Mouse (Mus musculus) liver, embryonic 12.5 days (tissue): ENCODE results near the gene Hnf1b. TPM values are rescaled to one million over a fixed set of nuclear protein-coding genes. Genes with fewer than 3 reads are reported as not detected.

ENCODE experiments used
- ATAC-seq: fragments of 200-750 bp; cut with Nextera tagmentation; 2 replicates; pipeline ENCODE4 v1.8.0; 2017; ENCODE audit warnings: moderate number of reproducible peaks, mild to moderate bottlenecking, moderate library complexity
- H3K27ac ChIP-seq: fragments of 300-500 bp; sonication (generic); 2 replicates; pipeline ENCODE4 v1.5.1; 2016; ENCODE audit warnings: mild to moderate bottlenecking
- H3K27me3 ChIP-seq: fragments of 300-500 bp; sonication (generic); replicated peaks from 2 replicates; pipeline ENCODE4 v1.6.1; 2016; ENCODE audit warnings: mild to moderate bottlenecking, moderate library complexity
- H3K36me3 ChIP-seq: fragments of 300-500 bp; sonication (generic); 2 replicates; pipeline ENCODE4 v1.6.1; 2016; ENCODE audit warnings: mild to moderate bottlenecking, moderate library complexity
- H3K4me1 ChIP-seq: fragments of 300-500 bp; sonication (generic); 2 replicates; pipeline ENCODE4 v1.6.1; 2016
- H3K4me2 ChIP-seq: fragments of 300-500 bp; sonication (generic); 2 replicates; pipeline ENCODE4 v1.6.1; 2016; ENCODE audit warnings: mild to moderate bottlenecking, moderate library complexity
- H3K4me3 ChIP-seq: fragments of 300-500 bp; sonication (generic); 2 replicates; pipeline ENCODE4 v1.5.1; 2016; ENCODE audit warnings: mild to moderate bottlenecking, moderate library complexity
- H3K9ac ChIP-seq: fragments of 300-500 bp; sonication (generic); 2 replicates; pipeline ENCODE4 v1.6.1; 2016; ENCODE audit warnings: mild to moderate bottlenecking, moderate library complexity
- H3K9me3 ChIP-seq: fragments of 300-500 bp; sonication (generic); replicated peaks from 2 replicates; pipeline ENCODE4 v1.6.1; 2016; ENCODE audit warnings: mild to moderate bottlenecking, moderate library complexity
- WGBS: fragments of 180-500 bp; shearing (Covaris S2); methylation state at CpG from one replicate; pipeline ENCODE4 v1.1.7; 2016; ENCODE audit not compliant: insufficient replicate concordance; 5-methylcytosine and 5-hydroxymethylcytosine counted together
- polyA plus RNA-seq: library from polyadenylated mRNA; unstranded; fragments of >200 nt; fragmentation: Nextera tagmentation; extraction: Ambion mirVana; gene quantifications from 2 replicates; pipeline ENCODE4 v1.2.1, GENCODE M21; 2016

Gene Hnf1b
- polyA plus RNA-seq, 1 experiment from 2014 or later = 2.2 TPM

GRCm38 (mm10) chr11:83854707-83855106 is 4.8 kb downstream of the Hnf1b start:
- no peak overlapping the region for H3K9ac ChIP-seq

DNA sequence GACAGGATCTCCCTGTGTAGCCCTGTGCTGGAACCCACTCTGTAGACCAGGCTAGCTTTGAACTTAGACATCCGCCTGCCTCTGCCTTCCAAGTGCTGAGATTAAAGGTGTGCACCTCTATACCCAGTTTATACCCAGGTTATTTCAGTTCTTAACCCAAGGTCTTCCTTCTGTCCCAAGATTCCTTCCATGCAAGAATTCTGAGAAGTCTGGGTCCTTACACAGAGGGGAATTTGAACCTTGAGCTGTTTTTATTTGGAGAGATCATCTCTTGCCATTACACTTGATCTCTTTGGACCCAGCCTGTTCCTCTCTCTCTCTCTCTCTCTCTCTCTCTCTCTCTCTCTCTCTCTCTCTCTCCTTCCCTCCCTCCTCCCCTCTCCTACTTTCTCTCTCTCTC is 7.4 kb downstream of the Hnf1b start:
- Histone ChIP-seq H3K27ac (no peak overlapping the region), H3K36me3 (no peaks in the 10 kb centered on the region), H3K9ac (no peak overlapping the region), H3K4me3 (no peak overlapping the region), H3K27me3 (peaks cover 63% of the 10 kb centered on the region), H3K9me3 (no peaks in the 10 kb centered on the region), H3K4me2 (no peak overlapping the region), H3K4me1 (no peaks in the 10 kb centered on the region)
- no peak for ATAC-seq
- 62% methylated on average over 1 of the region's 1 CpGs for WGBS

More at GRCm38 (mm10) chr11:83854707-83855106, 4.8 kb downstream of the Hnf1b start:
- no peak overlapping the region for H3K27ac ChIP-seq
- H3K4me3 ChIP-seq = no peak overlapping the region
- H3K4me1 ChIP-seq = no peaks in the 10 kb centered on the region
- no peaks in the 10 kb centered on the region for H3K9me3 ChIP-seq
- peaks cover 88% of the 10 kb centered on the region for H3K27me3 ChIP-seq
- no peak overlapping the region for H3K4me2 ChIP-seq
- ATAC-seq = no peak
- 18% methylated on average over 2 of the region's 2 CpGs for WGBS
- no peaks in the 10 kb centered on the region for H3K36me3 ChIP-seq

DNA sequence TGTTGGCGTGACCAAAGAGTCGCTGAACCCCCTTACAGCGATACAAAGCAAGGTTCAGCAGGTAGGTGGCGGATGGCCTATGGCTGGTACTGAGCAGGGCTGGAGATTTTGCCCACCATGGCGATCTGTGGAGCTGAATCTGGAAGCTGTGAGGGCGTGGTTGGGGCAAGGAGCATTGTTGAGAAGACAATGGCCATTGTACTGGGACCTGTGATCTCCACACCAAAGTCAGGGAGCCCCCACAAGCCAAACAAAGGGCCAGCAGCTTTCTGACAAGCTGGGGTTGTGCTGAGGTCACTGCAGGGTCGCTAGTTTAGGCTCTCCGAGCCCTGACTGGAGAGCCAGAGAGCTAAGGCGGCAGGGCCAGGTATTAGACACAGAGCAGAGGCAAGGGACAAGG is 15.4 kb downstream of the Hnf1b start:
- H3K9ac ChIP-seq = no peak overlapping the region
- H3K9me3 ChIP-seq = no peaks in the 10 kb centered on the region
- H3K27me3 ChIP-seq = peaks cover 5% of the 10 kb centered on the region; the same call in 1 of the 2 replicates
- no peak overlapping the region for H3K4me3 ChIP-seq
- WGBS = 48% methylated on average over 9 of the region's 9 CpGs
- H3K36me3 ChIP-seq = no peaks in the 10 kb centered on the region
- H3K4me1 ChIP-seq = no peaks in the 10 kb centered on the region
- no peak for ATAC-seq
- no peak overlapping the region for H3K4me2 ChIP-seq
- no peak overlapping the region for H3K27ac ChIP-seq

DNA sequence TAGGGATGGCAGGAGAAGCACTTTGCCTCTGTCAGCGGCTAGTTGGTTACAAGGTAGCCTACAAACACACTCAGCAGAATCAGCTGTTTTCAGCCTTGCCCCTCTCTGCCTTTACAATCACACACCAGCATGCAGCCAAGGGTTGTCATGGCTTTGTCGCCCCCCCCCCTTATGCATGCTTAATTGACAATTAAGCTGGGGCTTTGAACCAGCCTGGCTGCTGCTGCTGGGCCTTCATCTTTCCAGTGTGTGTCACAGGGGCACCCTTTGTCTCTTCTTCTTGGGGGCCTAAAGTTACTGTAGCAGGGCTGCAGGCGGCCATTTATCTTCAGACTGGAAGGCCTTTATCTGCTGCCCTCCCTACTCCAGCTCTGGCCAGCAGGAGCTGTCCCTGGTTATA is 17.7 kb downstream of the Hnf1b start:
- ATAC-seq = no peak
- 45% methylated on average over 3 of the region's 3 CpGs for WGBS

GRCm38 (mm10) chr11:83869147-83869546 is 19.3 kb downstream of the Hnf1b start:
- WGBS = 23% methylated on average over 1 of the region's 1 CpGs

More for the DNA sequence above, 17.7 kb downstream of the Hnf1b start:
- Histone ChIP-seq H3K4me1 (no peaks in the 10 kb centered on the region), H3K4me3 (no peak overlapping the region), H3K9ac (no peak overlapping the region), H3K27ac (no peak overlapping the region), H3K27me3 (peaks cover 5% of the 10 kb centered on the region; the same call in 1 of the 2 replicates), H3K36me3 (no peaks in the 10 kb centered on the region), H3K9me3 (no peaks in the 10 kb centered on the region), H3K4me2 (no peak overlapping the region)

GRCm38 (mm10) chr11:83869686-83870085 is 19.8 kb downstream of the Hnf1b start:
- Histone ChIP-seq H3K4me3 (no peak overlapping the region), H3K27me3 (no peaks in the 10 kb centered on the region), H3K27ac (no peak overlapping the region), H3K4me1 (no peaks in the 10 kb centered on the region), H3K9ac (no peak overlapping the region), H3K9me3 (no peaks in the 10 kb centered on the region), H3K4me2 (no peak overlapping the region), H3K36me3 (no peaks in the 10 kb centered on the region)
- ATAC-seq = no peak
- 45% methylated on average over 3 of the region's 3 CpGs for WGBS

More at GRCm38 (mm10) chr11:83869147-83869546, 19.3 kb downstream of the Hnf1b start:
- H3K4me1 ChIP-seq = no peaks in the 10 kb centered on the region
- no peaks in the 10 kb centered on the region for H3K36me3 ChIP-seq
- H3K9me3 ChIP-seq = no peaks in the 10 kb centered on the region
- no peak for ATAC-seq
- no peak overlapping the region for H3K9ac ChIP-seq
- no peaks in the 10 kb centered on the region for H3K27me3 ChIP-seq
- no peak overlapping the region for H3K4me3 ChIP-seq
- H3K4me2 ChIP-seq = no peak overlapping the region
- H3K27ac ChIP-seq = no peak overlapping the region

- Histone ChIP-seq H3K27me3 (no peaks in the 10 kb centered on the region), H3K9me3 (no peaks in the 10 kb centered on the region), H3K4me3 (no peak overlapping the region), H3K27ac (no peak overlapping the region), H3K4me1 (no peaks in the 10 kb centered on the region), H3K36me3 (no peaks in the 10 kb centered on the region), H3K9ac (no peak overlapping the region), H3K4me2 (no peak overlapping the region)
- 42% methylated on average over 9 of the region's 9 CpGs for WGBS
- ATAC-seq = no peak
These were observed 22.1 kb downstream of the Hnf1b start for GRCm38 (mm10) chr11:83871780-83872554.

GRCm38 (mm10) chr11:83873509-83873908 is 23.6 kb downstream of the Hnf1b start:
- H3K36me3 ChIP-seq = no peaks in the 10 kb centered on the region
- 73% methylated on average over 9 of the region's 9 CpGs for WGBS
- ATAC-seq = no peak
- peaks cover 6% of the 10 kb centered on the region; the same call in 1 of the 2 replicates for H3K4me1 ChIP-seq
- H3K4me2 ChIP-seq = no peak overlapping the region
- no peaks in the 10 kb centered on the region for H3K27me3 ChIP-seq
- no peak overlapping the region for H3K9ac ChIP-seq
- H3K27ac ChIP-seq = no peak overlapping the region
- H3K9me3 ChIP-seq = no peaks in the 10 kb centered on the region
- H3K4me3 ChIP-seq = no peak overlapping the region

DNA sequence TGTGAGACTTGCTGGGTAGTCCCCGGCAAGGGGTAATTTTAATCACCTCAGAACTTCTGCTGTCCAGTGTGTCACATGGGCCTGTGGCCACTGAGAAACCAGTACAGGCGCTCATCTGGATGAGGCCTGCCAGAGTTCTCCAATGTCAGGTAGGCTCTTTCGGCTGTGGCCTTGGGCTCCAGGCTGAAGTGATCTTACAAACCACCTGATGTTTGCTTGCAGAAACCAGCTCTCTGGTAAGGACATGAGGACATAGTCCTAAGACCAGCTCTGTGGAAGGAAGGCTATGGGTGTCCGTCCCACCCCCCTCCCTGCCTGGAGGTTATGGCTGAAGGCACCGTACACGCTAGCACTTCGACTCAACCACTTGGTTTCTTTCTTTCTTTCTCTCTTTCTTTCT is 26.8 kb downstream of the Hnf1b start:
- H3K9me3 ChIP-seq = no peaks in the 10 kb centered on the region
- WGBS = 73% methylated on average over 7 of the region's 7 CpGs
- H3K9ac ChIP-seq = no peak overlapping the region
- H3K4me1 ChIP-seq = peaks cover 9% of the 10 kb centered on the region; the same call in 1 of the 2 replicates
- no peak for ATAC-seq
- H3K4me3 ChIP-seq = no peak overlapping the region
- H3K36me3 ChIP-seq = no peaks in the 10 kb centered on the region
- H3K27me3 ChIP-seq = no peaks in the 10 kb centered on the region
- no peak overlapping the region for H3K27ac ChIP-seq
- H3K4me2 ChIP-seq = no peak overlapping the region

GRCm38 (mm10) chr11:83877765-83878164 is 27.9 kb downstream of the Hnf1b start:
- peaks cover 11% of the 10 kb centered on the region; the same call in 1 of the 2 replicates for H3K4me1 ChIP-seq
- no peak for ATAC-seq
- H3K9ac ChIP-seq = no peak overlapping the region
- no peaks in the 10 kb centered on the region for H3K27me3 ChIP-seq
- 46% methylated on average over 8 of the region's 8 CpGs for WGBS
- H3K36me3 ChIP-seq = no peaks in the 10 kb centered on the region
- H3K9me3 ChIP-seq = no peaks in the 10 kb centered on the region
- no peak overlapping the region for H3K4me2 ChIP-seq
- no peak overlapping the region for H3K4me3 ChIP-seq
- no peak overlapping the region for H3K27ac ChIP-seq

- H3K27me3 ChIP-seq = no peaks in the 10 kb centered on the region
- no peak overlapping the region for H3K27ac ChIP-seq
- H3K9me3 ChIP-seq = no peaks in the 10 kb centered on the region
- H3K36me3 ChIP-seq = no peaks in the 10 kb centered on the region
- H3K4me2 ChIP-seq = no peak overlapping the region
- H3K9ac ChIP-seq = no peak overlapping the region
- peaks cover 11% of the 10 kb centered on the region; the same call in 1 of the 2 replicates for H3K4me1 ChIP-seq
- H3K4me3 ChIP-seq = no peak overlapping the region
- ATAC-seq = peak; percentile 18; the same call in 1 of the 2 replicates
- WGBS = 53% methylated on average over 4 of the region's 4 CpGs
These were observed 28.6 kb downstream of the Hnf1b start for GRCm38 (mm10) chr11:83878417-83878952.

DNA sequence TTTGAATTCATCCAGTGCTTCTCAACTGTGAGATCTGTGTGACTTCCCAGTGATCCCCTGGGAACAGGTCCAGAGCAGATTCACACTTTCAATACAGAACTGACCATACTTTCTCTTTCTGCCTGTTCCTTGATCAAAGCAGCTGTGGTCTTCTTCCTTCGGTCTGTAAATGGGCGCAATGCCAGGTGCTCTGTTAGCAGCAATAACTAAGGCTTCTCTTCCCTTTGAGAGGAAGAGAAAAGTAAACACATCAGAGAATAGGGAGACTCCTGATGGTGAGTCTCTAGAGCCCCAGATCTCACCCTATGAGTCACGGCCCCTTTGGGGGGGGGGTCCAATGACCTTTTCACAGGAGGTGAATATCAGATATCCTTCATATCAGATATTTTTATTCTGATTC is 29.3 kb downstream of the Hnf1b start:
- no peak overlapping the region for H3K27ac ChIP-seq
- H3K4me3 ChIP-seq = no peak overlapping the region
- H3K36me3 ChIP-seq = no peaks in the 10 kb centered on the region
- no peak overlapping the region for H3K4me2 ChIP-seq
- 72% methylated on average over 3 of the region's 3 CpGs for WGBS
- no peak for ATAC-seq
- peaks cover 11% of the 10 kb centered on the region; the same call in 1 of the 2 replicates for H3K4me1 ChIP-seq
- no peaks in the 10 kb centered on the region for H3K9me3 ChIP-seq
- no peaks in the 10 kb centered on the region for H3K27me3 ChIP-seq
- H3K9ac ChIP-seq = no peak overlapping the region
